Mouse (Mus musculus): Measurements from ENCODE around the gene Fstl3.

Gene Fstl3

DNA sequence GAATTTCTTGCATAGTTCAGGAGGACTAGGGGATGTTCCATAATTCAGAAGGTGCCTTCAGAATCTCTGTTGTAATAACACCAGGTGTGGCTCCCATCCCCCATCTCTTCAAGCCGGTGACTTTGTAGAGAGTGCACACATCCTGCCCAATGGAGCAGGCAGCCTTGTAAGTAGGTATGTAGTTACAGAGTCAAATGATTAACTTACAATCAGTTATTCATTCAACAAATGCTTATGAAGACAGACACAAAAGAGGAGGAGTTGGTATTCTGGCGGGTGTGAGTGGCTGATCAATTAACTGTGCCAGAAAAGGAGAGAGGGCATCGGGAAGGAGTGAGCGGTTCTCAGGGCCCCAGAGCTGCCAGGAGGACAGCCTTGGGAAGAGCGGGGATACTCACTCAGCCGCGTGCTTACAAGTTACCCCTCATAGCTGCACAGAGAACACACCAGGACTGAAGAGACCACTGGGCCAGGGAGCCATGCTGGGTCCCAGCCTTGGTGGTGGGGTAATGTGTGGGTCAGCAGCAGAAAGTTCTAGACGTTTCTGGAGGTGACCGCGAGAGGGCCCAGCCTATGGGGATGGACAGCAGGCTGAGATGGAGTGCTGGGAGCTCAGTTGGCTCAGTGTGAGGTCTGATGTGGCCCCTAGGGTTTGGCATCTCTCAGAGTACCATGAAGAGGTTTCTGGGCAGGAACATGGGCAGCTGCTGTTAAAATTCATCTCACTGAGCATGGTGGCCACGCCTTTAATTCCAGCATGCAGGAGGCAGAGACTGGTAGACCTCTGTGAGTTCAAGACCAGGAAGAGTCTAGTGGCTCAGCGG lies 38.8 kb downstream of the Fstl3 start:
- peak; percentile 93 for DNase-seq

- DNase-seq, result peak; percentile 19
Observed at GRCm38 (mm10) chr10:79817111-79817510, 40.0 kb downstream of the Fstl3 start.

- peak; percentile 22 for DNase-seq
Observed at GRCm38 (mm10) chr10:79818225-79818624, 41.2 kb downstream of the Fstl3 start.

GRCm38 (mm10) chr10:79819606-79820005 lies 42.5 kb downstream of the Fstl3 start:
- DNase-seq, result no peak

DNA sequence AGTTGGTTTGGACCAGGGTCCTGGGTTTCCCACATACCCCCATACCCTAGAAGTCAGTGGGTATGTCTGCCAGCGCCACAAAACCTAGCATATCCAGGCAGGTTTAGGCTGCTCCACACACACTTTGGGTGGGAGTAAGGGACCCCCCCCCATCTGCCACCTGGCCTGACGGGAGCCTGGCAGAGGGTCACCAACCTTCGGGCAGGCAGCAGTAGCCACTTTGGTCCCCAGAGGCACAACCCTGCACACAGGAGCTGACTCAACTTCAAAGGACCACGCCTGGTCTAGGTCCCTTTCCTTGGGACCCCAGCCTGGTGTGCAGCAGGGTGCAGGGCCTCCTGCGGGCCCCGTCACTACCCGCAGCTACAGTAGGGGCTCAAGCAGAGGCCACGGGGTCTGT lies 43.2 kb downstream of the Fstl3 start:
- no peak for DNase-seq

DNA sequence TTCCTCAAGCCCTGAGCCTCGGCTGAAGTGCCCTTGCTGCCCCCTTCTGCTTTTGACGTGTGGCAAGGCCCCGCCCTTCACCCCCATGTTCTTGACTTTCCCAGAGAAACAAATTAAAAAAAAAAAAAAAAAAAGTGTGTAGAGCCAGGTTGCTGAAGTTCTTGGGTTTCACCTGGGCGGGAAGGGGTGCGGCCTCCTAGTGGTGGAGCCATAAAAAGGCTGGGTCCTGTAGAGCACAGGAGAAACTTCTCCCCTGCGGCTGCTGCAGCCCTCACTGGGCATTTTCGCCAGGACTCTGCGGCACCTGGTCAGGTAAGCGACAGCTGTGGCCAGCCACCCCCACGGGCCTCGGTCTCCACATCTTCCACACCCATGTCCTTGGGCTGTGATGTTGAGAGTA lies 43.7 kb downstream of the Fstl3 start, which contains the start of gene Misp:
Misp (plus strand) TSS at position 208 of the 400 bp plus-strand sequence.
- peak; percentile 76 for DNase-seq

DNA sequence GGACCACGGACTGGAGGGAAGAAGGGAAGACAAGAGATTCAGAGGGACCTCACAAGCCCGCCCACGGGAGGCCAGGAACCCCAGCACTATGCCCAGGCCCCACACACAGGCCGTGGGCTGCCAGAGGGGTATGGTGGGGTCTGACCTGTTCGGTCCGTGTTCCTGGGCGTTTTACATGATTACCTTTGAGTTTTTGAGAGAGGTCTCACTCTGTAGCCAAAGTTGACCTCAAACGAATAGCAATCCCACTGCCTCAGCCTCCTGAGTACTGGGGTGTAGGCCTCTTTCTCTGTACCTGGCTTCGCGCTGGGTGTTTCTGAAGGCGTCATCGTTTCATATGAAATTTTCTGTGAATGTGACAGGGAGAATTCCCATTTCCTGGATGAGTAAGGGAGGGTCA lies 44.7 kb downstream of the Fstl3 start:
- DNase-seq, result peak; percentile 19

DNA sequence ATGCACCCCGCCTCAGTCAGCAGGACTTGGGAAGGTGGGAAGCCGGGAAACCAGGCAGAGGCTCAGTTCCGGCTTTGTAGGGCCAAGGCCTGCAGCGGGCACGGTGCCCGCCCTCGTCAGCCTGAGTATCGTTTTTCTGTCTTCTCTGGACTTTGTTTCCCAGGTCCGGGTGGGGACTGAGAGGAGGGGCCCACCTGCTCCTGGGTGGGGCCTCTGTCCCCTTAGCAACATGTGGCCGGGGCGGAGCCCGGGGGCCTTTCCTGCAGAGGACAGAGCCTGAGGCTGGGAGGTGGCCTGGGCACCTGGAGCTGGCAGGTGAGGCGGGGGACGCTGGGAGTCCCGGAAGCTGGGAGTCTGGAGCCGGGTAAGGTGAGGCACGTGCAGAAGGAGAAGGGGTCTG lies 45.3 kb downstream of the Fstl3 start:
- DNase-seq, result peak; percentile 89

- DNase-seq, result peak; percentile 26
Observed at GRCm38 (mm10) chr10:79823011-79823410, 45.9 kb downstream of the Fstl3 start.

GRCm38 (mm10) chr10:79824413-79824812 lies 47.3 kb downstream of the Fstl3 start:
- peak; percentile 34 for DNase-seq

GRCm38 (mm10) chr10:79831583-79831982 lies 54.5 kb downstream of the Fstl3 start:
- DNase-seq, result no peak
